Mouse (Mus musculus): ENCODE data around the gene Rassf3.

DNA sequence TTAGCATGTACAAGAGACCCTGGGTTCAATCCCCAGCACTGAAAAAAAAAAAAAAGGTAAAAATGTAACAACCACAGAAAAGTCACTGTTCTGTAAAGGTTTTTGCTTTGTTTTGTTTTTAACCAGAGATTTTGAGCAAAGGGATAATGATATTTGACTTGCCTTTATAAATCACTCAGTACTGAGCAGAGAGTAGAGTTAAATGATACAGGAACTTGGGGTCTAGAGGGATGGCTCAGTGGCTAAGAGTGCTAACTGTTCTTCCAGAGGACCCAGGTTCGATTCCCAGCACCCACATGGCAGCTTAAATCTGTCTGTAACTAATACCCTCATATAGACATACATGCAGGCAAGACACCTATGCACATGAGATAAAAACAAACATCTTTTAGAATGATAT lies 3.8 kb upstream of the Rassf3 start:
- no peak for TF ChIP-seq MAFK (IDR thresholded peaks at IDR 0.05; ENCODE audit: insufficient read depth, low read depth, low read length)
- TF ChIP-seq CHD2 (IDR thresholded peaks at IDR 0.05; ENCODE audit: low read depth, low read length), result no peak
- TF ChIP-seq HCFC1 (IDR thresholded peaks at IDR 0.05; ENCODE audit: borderline replicate concordance, insufficient read depth, low read length), result no peak
- TF ChIP-seq ZNF384 (IDR thresholded peaks at IDR 0.05; ENCODE audit: low read depth, low read length), result no peak
- no peak for TF ChIP-seq ZC3H11A (IDR thresholded peaks at IDR 0.05; ENCODE audit: borderline replicate concordance, low read depth, low read length)
